Mouse (Mus musculus) brain, embryonic 14.5 days (tissue): ENCODE data around the gene Cd59b.

Experiments used
- CTCF ChIP-seq: fragments of 200-500 bp; IDR thresholded peaks from 2 replicates; pipeline ENCODE4 v1.5.1; 2012; ENCODE audit warnings: inconsistent platforms, mild to moderate bottlenecking, moderate library complexity, borderline replicate concordance; ENCODE audit not compliant: insufficient read depth, insufficient read length; ENCODE audit errors: extremely low read depth
- POLR2A ChIP-seq: fragments of 200-500 bp; IDR thresholded peaks from 2 replicates; pipeline ENCODE4 v1.6.1; 2012; ENCODE audit warnings: mild to moderate bottlenecking, inconsistent platforms, borderline replicate concordance; ENCODE audit not compliant: poor library complexity, insufficient read depth, insufficient read length, severe bottlenecking; ENCODE audit errors: extremely low read depth

- TF ChIP-seq CTCF, result no peak
- no peak for TF ChIP-seq POLR2A
These were observed 26.9 kb upstream of the Cd59b start for GRCm38 (mm10) chr2:104042766-104043165.
